Mouse (Mus musculus): ENCODE measurements around the gene Ppp1cc. TPM values are rescaled to one million over a fixed set of nuclear protein-coding genes. Genes with fewer than 3 reads are reported as not detected.
"Not testable (repeated sequence)": the region's sequence is repeated elsewhere in the genome, so short reads cannot be mapped to it uniquely, and the experiment has no call there.

The Ppp1cc gene
- total RNA-seq, 2 experiments from 2014 or later: 247 to 284 TPM

- ATAC-seq (replicated peaks; ENCODE audit: poor library complexity, severe bottlenecking): no peak
Measured at GRCm38 (mm10) chr5:122135290-122135882, 22.7 kb upstream of the Ppp1cc start.

- no peak for ATAC-seq (replicated peaks; ENCODE audit: poor library complexity, severe bottlenecking)
Measured at GRCm38 (mm10) chr5:122136508-122137408, 21.3 kb upstream of the Ppp1cc start.

DNA sequence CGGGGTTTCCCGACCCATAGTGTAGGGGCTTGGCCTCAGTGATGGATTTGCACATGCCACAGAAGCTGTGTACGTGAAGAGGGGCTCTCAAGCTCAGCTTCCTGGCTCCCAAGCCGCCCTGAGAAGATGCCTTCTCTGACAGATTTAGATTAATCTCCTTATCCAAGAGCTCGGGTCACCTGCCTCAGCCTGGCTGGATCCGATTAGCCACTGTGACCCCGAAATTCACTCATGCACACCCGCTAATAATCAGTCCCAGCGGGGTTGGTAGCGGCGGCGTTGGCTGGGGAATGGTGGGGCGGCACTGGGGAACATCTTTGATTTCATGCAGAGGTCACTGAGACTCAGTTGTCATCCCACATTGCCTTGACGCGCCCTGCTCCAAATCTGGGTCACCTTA is 19.2 kb upstream of the Ppp1cc start:
- no peak for ATAC-seq (replicated peaks; ENCODE audit: poor library complexity, severe bottlenecking)

DNA sequence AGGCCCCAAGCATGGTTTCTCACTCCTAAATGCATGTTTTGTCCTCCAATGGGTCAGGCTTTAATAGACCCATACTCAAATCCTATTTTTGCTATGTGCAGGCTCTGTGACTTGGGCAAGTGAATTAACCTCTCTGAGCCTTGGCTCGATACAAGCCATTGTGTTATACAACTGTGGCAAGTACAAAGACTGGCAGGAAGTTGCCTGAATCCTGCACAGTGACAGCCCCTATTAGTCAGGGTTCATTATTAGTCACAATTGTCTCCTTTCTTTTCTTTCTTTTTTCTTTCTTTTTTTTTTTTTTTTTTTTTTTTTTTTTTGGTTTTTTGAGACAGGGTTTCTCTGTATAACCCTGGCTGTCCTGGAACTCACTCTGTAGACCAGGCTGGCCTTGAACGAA is 18.3 kb upstream of the Ppp1cc start:
- not testable (repeated sequence) for ATAC-seq (replicated peaks; ENCODE audit: poor library complexity, severe bottlenecking)

GRCm38 (mm10) chr5:122140723-122141122 is 17.4 kb upstream of the Ppp1cc start, which contains the start of gene Ccdc63:
TSS of gene Ccdc63 (minus strand) at chr5:122140823.
- ATAC-seq (replicated peaks; ENCODE audit: poor library complexity, severe bottlenecking): no peak

DNA sequence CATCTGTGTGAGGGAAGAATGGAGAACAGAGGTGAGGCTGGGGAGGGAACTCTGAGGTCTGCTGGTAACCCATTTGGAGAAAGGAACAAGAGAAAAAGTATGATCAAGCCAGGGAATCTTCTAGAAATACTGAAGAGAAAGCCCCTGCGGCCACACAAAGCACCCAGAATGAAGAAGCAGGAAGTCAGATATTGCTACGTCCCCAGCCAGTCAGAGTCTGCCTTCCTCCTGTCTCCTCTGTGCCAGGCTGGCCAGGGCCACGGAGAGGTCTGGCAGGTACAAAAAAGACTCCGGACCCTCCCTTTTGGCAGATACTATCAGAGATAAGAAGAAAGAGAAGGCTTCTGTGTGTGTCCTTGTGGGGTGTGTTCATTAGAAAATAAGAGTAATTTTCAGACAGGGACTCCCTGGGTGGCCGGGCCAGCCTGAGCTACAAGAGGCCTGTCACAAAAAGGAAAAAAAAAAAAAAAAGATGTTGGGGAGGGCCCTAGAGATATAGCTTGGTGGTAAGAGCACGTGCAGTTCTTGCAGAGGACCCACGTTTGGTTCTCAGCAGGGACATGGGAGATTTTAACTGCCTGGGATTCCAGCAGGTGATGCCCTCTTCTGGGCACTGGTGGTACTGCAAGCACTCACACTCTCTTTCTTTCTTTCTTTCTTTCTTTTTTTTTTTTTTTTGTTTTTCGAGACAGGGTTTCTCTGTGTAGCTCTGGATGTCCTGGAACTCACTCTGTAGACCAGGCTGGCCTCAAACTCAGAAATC is 15.7 kb upstream of the Ppp1cc start:
- ATAC-seq (replicated peaks; ENCODE audit: poor library complexity, severe bottlenecking): peak; percentile 25

DNA sequence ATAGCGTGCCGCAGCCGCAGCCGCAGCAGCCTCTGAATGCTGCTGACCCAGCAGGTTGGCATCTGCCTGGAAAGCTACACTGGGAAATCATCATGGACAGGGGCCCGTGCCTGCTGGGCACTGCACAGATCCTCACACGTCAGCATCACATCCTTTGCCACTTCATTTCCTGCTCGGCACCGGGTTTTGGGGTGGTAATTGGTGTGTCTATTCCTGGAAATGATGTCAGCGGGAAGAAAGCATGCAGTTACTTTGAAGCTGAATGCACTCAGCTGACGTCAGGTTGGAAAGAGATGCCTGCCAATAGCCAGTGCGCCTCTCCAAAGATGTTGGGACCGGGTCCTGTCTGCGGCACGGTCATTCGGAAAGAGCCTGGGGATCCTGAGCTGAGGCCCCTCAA is 14.5 kb upstream of the Ppp1cc start:
- no peak for ATAC-seq (replicated peaks; ENCODE audit: poor library complexity, severe bottlenecking)

GRCm38 (mm10) chr5:122144825-122145224 is 13.3 kb upstream of the Ppp1cc start:
- no peak for ATAC-seq (replicated peaks; ENCODE audit: poor library complexity, severe bottlenecking)

GRCm38 (mm10) chr5:122145381-122146055 is 12.6 kb upstream of the Ppp1cc start:
- peak; percentile 78 for ATAC-seq (replicated peaks; ENCODE audit: poor library complexity, severe bottlenecking)

DNA sequence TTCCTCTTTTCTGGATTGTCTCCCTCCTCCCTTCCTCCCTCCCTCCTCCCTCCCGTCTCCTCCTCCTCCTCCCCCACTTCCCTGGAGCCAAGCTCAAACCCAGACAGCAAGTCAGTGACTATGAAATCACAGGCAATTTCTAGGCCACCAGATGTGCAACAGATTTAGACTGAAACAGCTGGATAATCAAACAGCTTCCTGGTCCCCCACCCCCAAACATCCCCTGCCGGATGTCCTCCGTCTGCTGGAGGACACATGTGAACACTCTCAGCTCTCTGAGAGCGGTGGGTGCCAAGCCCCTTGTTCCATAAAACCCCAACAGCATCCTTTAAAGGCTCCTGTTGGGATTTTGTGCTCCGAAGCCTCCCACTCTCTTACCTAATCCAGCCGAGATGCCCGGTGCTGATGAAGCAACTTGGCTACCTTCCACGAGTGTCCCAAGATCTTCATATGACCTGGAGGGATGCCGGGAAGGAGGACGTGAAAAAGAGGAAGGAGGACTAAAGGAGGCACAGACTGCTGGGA is 12.0 kb upstream of the Ppp1cc start:
- peak; percentile 58 for ATAC-seq (replicated peaks; ENCODE audit: poor library complexity, severe bottlenecking)

- no peak; the same call in none of the 2 replicates for ATAC-seq (replicated peaks; ENCODE audit: poor library complexity, severe bottlenecking)
Measured at GRCm38 (mm10) chr5:122146609-122147008, 11.5 kb upstream of the Ppp1cc start.

- ATAC-seq (replicated peaks; ENCODE audit: poor library complexity, severe bottlenecking): no peak
Measured at GRCm38 (mm10) chr5:122148107-122148506, 10.0 kb upstream of the Ppp1cc start.

DNA sequence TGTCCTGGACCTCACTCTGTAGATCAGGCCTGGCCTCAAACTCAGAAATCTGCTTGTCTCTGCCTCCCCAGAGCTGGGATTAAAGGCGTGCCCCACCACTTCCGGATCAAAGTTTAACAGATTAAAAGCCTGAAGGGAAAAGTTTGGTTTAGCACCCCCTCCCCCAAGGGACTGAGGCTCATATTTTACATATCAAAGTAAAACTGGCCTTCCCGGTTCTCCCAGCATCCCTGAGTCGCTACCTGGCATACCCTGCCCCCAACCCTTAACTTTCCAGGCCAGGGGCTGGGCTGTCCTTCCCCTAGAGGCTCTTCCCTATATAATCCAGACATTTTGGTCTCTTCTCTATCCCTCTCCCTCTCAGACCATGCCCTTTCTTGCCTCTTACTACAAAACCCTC is 8.8 kb upstream of the Ppp1cc start:
- ATAC-seq (replicated peaks; ENCODE audit: poor library complexity, severe bottlenecking): no peak

GRCm38 (mm10) chr5:122152508-122152907 is 5.6 kb upstream of the Ppp1cc start:
- not testable (repeated sequence) for ATAC-seq (replicated peaks; ENCODE audit: poor library complexity, severe bottlenecking)

DNA sequence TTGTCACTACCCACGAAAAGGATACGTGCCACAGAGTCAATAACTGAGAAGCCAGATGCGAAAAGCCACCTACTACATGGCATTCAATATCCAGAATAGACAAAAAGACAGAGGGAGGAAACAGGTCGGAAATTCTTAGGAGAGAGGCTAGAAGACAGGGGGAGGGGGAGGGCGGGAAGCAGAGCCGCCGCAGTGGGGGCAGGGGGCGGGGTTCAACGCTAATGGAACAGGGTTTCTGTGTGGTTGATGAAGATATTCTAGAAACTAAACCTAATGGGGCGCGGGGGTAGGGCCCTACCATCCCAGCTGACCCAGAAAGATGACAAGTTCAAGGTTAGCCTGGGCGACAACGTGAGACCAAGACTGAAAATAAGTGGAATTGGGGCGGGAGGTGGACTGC is 4.1 kb upstream of the Ppp1cc start:
- ATAC-seq (replicated peaks; ENCODE audit: poor library complexity, severe bottlenecking): no peak

GRCm38 (mm10) chr5:122154782-122155181 is 3.3 kb upstream of the Ppp1cc start:
- no peak for ATAC-seq (replicated peaks; ENCODE audit: poor library complexity, severe bottlenecking)

DNA sequence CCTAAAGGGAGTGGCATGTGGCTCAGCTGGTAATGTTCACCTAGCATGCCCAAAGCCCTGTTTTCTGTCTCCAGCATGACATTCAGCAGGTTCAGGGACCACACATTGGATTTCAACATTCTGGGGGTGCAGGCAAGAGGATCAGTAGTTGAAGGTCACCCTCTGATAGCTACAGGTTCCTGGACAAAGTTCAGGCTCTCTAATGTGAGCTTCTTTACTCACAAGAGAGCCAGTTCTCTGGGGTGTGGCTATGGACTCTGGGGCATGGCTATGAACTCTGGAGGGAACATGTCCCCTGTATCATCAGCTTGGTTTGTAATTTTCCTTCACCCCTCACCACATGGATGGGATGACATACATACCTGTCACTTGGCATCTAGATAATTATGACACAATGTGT is 2.5 kb upstream of the Ppp1cc start:
- ATAC-seq (replicated peaks; ENCODE audit: poor library complexity, severe bottlenecking): no peak

DNA sequence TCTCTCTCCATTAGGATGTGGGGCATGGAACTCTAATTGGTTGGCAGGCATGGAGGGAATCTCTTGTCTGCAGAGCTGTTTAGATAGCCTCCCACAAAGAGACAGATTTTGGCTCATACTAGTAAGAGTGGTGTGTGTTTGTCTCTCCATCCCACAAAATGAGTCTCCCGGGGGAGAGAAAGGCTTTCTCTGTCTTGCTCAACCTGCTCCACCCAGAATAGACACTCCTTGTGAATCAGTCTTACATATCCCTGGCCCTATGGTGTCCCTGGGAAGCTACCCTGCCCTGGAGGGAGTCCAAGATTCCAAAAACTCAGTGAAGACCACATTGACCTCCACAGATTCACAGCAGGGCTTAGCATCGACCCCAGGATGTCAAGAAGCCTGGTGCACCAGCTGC is 1.6 kb upstream of the Ppp1cc start:
- no peak for ATAC-seq (replicated peaks; ENCODE audit: poor library complexity, severe bottlenecking)

DNA sequence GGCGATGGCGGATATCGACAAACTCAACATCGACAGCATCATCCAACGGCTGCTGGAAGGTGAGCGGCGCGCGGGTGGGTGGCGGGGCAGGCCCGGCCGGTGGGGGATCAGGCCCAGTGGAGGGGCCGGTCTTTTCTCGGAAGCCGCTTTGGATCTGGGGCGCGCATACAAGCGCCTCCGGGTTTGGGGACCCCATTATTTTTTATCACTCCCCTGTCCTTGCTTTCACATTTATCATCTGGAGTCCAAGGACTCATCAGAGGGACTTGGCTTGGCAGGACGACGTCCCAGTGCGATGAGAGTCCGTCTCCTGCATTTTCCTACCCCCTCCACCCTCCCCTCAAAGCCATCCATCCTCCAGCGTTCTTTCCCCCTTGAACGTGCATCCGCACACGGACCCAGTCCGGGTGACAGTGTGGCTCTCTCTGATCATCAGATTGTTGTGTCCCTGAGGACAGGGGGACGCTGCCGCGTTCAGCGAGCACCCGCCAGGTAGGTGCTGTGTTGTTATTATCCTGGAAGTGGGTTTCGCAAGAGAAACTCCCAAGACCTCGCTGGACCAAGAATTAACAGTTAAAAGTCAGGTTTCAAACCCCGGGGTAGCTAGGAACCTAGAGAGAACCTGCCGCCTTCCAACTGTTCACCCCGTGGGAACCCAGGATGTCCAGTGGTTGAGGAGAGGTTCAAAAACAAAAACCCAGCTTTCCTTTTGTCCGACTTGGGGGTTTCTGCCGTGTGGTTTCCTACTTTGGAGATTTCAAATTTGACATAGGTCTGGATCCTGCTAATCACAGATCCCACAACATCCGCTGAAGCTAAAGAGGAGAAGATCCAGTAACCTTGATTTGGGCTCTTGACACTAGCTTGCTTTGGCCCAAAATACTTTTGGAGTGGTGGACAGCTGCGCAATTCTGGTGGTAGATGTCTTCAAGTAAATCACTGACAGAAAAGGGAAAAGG is 758 bp downstream of the Ppp1cc start:
- ATAC-seq (replicated peaks; ENCODE audit: poor library complexity, severe bottlenecking): no peak

Data from granulocyte monocyte progenitor cell, adult 5-6 weeks (primary cell).